Mouse (Mus musculus): ENCODE results near the gene Srp68. TPM values are rescaled to one million over a fixed set of nuclear protein-coding genes. Genes with fewer than 3 reads are reported as not detected.
A peak's percentile ranks its signal among the peaks of the same experiment; 100 is the strongest.

The Srp68 gene
- 63.7 and 64.4 TPM in 2 replicates for polyA plus RNA-seq (2015; fragmentation: Nextera tagmentation; extraction: Ambion mirVana)

DNA sequence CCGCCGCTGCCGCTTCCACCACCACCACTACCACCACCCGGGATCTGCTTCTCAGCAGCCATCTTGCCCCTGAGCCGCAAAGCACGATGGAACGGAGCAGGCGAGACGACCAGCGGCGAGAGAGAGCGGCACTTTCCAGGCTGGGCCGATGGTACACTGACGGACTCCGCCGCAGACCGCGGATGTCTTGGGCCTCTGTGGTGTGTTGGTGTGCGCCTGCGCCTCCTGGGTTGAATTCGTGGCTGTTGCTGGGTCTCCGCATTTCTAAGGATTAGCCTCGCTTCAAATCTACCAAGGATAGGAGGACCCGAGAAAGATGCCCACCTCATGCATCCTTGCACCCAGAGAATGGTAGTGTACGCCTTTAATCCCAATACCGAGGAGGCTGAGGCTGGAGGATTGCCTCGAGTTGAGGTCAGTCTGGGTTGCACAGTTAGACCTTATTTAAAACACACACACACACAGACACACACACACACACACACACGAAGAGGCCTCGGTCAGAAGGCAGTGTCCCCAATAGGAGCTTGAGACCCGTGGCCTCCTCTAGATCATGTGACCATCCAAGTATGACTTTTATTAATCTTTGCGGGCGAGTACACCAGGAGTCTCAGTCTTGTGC is at the start of gene Srp68:
TSS of gene Srp68 (minus strand) at position 173 of the 622 bp plus-strand sequence.
- WGBS = 3% methylated on average over 32 of the region's 32 CpGs
- H3K9me3 ChIP-seq = no peaks in the 10 kb centered on the region
- H3K9ac ChIP-seq = peak within 1 kb of the TSS; percentile 93
- peak within 1 kb of the TSS; percentile 98 for H3K4me2 ChIP-seq
- H3K36me3 ChIP-seq = peaks cover 20% of the 10 kb centered on the region
- H3K4me3 ChIP-seq = peak within 1 kb of the TSS; percentile 99
- peak within 1 kb of the TSS; percentile 94 for H3K27ac ChIP-seq
- peaks cover 36% of the 10 kb centered on the region for H3K4me1 ChIP-seq (replicated peaks)
- H3K27me3 ChIP-seq = no peaks in the 10 kb centered on the region
- ATAC-seq (ENCODE audit: low FRiP score) = peak; percentile 98

- H3K36me3 ChIP-seq = no peaks in the 10 kb centered on the region
- 2% methylated on average over 41 of the region's 41 CpGs for WGBS
- H3K9ac ChIP-seq = peak overlapping the region; percentile 72
Observed at GRCm38 (mm10) chr11:116318719-116319659, 45.0 kb upstream of the Srp68 start.

GRCm38 (mm10) chr11:116312359-116312758 is 38.3 kb upstream of the Srp68 start:
- Histone ChIP-seq H3K4me2 (no peak overlapping the region), H3K27ac (no peak overlapping the region), H3K4me3 (no peak overlapping the region), H3K9me3 (no peaks in the 10 kb centered on the region), H3K4me1 (replicated peaks) (no peaks in the 10 kb centered on the region), H3K27me3 (peaks cover 13% of the 10 kb centered on the region; the same call in 1 of the 2 replicates), H3K9ac (0 out of 2 replicates have a peak overlapping the region, but pooled peaks have one; percentile 9), H3K36me3 (no peaks in the 10 kb centered on the region)
- ATAC-seq (ENCODE audit: low FRiP score) = no peak
- 59% methylated on average over 8 of the region's 8 CpGs for WGBS

More at GRCm38 (mm10) chr11:116318719-116319659, 45.0 kb upstream of the Srp68 start:
- ATAC-seq (ENCODE audit: low FRiP score) = peak; percentile 85
- H3K9me3 ChIP-seq = no peaks in the 10 kb centered on the region
- H3K4me2 ChIP-seq = peak overlapping the region; percentile 86
- no peak overlapping the region for H3K27ac ChIP-seq
- H3K4me1 ChIP-seq (replicated peaks) = peaks cover 10% of the 10 kb centered on the region
- peak overlapping the region; percentile 42 for H3K4me3 ChIP-seq
- 0 out of 2 replicates have a peak, but pooled peaks cover 16% of the 10 kb centered on the region for H3K27me3 ChIP-seq

DNA sequence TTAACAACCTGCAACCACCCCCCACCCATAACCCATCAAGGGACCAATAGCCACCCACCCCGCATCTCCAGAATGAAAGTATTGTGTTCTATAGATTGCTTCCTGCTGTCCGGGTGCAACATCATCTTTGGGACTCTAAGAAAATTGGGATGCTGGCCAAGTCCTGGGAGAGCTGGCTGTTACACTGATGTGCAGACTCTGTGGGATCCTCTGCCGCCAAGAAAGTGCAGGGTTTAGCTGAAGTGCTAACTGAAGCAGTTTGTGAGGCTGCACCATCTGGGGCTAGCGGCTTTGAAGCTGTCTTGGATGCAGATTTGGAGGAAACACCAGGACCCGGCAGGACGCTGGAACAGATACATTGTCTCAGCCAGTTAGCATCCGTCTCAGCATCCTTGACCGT is 37.2 kb upstream of the Srp68 start:
- Histone ChIP-seq H3K9ac (no peak overlapping the region), H3K4me2 (no peak overlapping the region), H3K27ac (no peak overlapping the region), H3K27me3 (peaks cover 13% of the 10 kb centered on the region; the same call in 1 of the 2 replicates), H3K4me1 (replicated peaks) (no peaks in the 10 kb centered on the region), H3K9me3 (no peaks in the 10 kb centered on the region), H3K36me3 (no peaks in the 10 kb centered on the region), H3K4me3 (no peak overlapping the region)
- ATAC-seq (ENCODE audit: low FRiP score) = no peak
- 53% methylated on average over 8 of the region's 8 CpGs for WGBS

DNA sequence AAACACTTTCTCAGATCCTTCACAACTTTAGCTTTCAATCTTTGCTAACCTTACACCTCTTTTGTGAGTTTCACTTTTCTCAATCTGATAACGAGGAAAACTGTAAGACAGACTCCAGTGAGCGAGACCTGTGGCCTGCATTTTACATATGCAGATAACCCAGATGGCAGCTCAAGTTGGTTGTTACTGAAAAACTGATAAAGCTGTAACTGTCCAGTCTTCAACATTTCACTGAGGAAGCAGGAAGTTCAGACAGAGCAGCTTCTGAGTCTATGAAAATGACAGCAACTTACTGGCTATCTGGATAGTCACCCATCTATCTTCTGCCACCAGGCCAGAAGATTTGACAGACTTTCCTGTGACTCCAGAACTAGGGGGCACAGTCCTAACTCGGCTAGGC is 35.6 kb upstream of the Srp68 start:
- no peak overlapping the region for H3K4me2 ChIP-seq
- H3K4me1 ChIP-seq (replicated peaks) = peaks cover 11% of the 10 kb centered on the region
- H3K27me3 ChIP-seq = peaks cover 13% of the 10 kb centered on the region; the same call in 1 of the 2 replicates
- H3K9me3 ChIP-seq = no peaks in the 10 kb centered on the region
- no peak overlapping the region for H3K27ac ChIP-seq
- 82% methylated on average over 3 of the region's 3 CpGs for WGBS
- H3K36me3 ChIP-seq = peaks cover 6% of the 10 kb centered on the region
- H3K9ac ChIP-seq = no peak overlapping the region
- no peak overlapping the region for H3K4me3 ChIP-seq
- no peak for ATAC-seq (ENCODE audit: low FRiP score)

- Histone ChIP-seq H3K36me3 (peaks cover 23% of the 10 kb centered on the region), H3K9me3 (no peaks in the 10 kb centered on the region), H3K9ac (no peak overlapping the region), H3K4me3 (no peak overlapping the region), H3K27me3 (peaks cover 13% of the 10 kb centered on the region; the same call in 1 of the 2 replicates), H3K27ac (no peak overlapping the region), H3K4me1 (replicated peaks) (peaks cover 11% of the 10 kb centered on the region), H3K4me2 (no peak overlapping the region)
- WGBS = 92% methylated on average over 12 of the region's 12 CpGs
- no peak for ATAC-seq (ENCODE audit: low FRiP score)
Observed at GRCm38 (mm10) chr11:116307762-116308531, 33.9 kb upstream of the Srp68 start.

DNA sequence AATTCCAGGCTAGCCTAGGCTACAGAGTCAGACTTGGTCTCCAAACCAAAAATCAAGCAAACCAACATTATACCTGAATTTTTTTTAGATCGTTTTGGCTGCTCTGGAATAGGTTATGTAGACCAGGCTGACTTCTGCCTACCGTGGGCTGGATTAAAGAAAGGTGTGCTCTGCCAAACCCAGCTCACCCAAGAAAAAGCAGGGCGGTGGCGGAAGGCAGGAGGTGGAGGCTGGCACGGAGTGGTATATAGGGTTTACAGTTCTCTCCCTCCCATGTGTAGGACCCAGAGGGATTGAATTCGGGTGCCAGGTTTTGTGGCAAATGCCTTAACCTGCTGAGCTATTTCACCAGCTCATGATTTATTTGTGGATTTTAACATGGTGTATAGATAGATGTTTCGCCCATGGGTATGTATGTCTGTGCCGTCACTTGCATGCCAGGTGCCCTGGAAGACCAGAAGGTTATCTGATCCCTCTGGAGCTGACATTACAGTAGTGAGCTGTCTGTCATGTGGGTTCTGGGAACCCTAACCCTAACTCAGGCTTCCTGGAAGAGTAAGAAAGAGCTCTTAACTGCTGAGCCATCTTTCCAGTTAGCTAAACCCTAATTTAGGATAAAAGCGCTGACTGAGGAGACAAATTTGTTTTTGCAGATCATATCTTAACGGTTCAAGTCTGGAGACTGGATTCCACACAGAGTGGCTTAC is 33.2 kb upstream of the Srp68 start, which contains the start of gene Exoc7:
TSS of gene Exoc7 (minus strand) at position 215 of the 707 bp plus-strand sequence.
- peak within 1 kb of the TSS; percentile 81 for H3K4me3 ChIP-seq

DNA sequence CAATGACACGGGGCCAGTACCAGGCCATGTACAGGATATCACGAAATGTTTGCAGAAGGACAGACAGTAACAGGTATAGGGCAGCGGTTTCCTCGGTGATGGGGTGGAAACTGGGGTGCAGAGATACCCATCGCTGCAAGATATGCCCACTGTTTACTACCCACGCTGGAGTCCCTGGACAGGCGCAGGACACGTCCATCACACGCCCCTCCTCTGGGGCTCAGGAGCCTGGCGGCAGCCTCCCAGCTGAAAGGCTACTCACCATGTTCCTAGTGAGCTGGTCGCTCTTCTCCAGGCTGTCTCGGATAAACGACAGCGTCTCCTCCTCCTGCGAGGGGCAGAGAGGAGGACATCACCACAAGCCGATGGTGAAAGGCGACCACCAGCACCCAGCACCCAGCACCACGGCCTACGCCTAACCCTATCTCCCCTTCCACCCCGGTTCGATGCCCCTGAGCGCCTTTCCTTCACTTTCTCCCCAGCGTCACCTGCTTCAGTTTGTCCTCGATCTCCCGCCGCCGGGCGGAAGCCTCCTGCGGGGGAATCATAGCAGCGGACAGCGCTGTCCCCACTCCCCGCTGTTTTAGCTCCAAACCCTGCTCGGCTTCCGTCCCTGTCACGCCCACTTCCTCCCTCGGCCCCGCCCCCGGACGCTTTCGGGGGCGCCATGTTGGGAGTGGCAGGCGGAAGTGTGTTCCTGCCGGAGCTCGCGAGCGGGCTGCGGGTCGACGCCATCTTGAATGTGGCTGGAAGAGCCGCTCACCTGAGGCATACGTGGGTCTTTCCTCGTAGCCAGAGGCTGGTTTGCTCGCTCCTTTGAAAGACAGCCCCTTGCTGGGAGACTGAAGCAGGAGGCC is 32.3 kb upstream of the Srp68 start:
- Histone ChIP-seq H3K4me2 (peak overlapping the region; percentile 86), H3K27ac (peak overlapping the region; percentile 58), H3K36me3 (peaks cover 39% of the 10 kb centered on the region), H3K4me1 (replicated peaks) (peaks cover 11% of the 10 kb centered on the region), H3K4me3 (peak overlapping the region; percentile 81), H3K9me3 (no peaks in the 10 kb centered on the region), H3K9ac (peak overlapping the region; percentile 88), H3K27me3 (peaks cover 12% of the 10 kb centered on the region; the same call in 1 of the 2 replicates)
- peak; percentile 95 for ATAC-seq (ENCODE audit: low FRiP score)
- WGBS = 3% methylated on average over 53 of the region's 53 CpGs

More for the DNA sequence above, 33.2 kb upstream of the Srp68 start, which contains the start of gene Exoc7:
- Histone ChIP-seq H3K36me3 (peaks cover 31% of the 10 kb centered on the region), H3K4me2 (peak within 1 kb of the TSS; percentile 86), H3K9me3 (no peaks in the 10 kb centered on the region), H3K9ac (peak within 1 kb of the TSS; percentile 88), H3K27ac (peak within 1 kb of the TSS; percentile 58), H3K4me1 (replicated peaks) (peaks cover 11% of the 10 kb centered on the region), H3K27me3 (peaks cover 13% of the 10 kb centered on the region; the same call in 1 of the 2 replicates)
- peak; percentile 22; the same call in 1 of the 2 replicates for ATAC-seq (ENCODE audit: low FRiP score)
- WGBS = 84% methylated on average over 10 of the region's 10 CpGs

DNA sequence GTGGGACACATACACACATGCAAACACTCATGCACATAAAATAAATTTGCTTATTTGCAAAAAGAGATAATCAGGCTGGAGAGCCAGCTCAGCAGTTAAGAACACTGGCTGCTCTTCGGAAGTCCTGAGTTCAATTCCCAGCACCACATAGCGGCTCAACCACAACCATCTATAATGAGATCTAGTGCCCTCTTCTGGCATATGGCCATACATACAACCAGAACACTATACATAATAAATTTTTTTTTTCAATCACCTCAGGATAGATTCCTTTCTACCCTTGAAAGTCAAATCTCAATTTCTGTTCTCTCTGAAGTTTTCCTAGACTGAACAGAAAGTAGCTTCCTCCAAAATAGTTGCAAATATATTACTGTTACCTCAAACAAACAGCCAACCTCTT is 31.4 kb upstream of the Srp68 start:
- Histone ChIP-seq H3K4me1 (replicated peaks) (peaks cover 11% of the 10 kb centered on the region), H3K36me3 (peaks cover 48% of the 10 kb centered on the region), H3K27me3 (0 out of 2 replicates have a peak, but pooled peaks cover 9% of the 10 kb centered on the region), H3K4me2 (peak overlapping the region; percentile 86), H3K27ac (no peak overlapping the region), H3K9ac (peak overlapping the region; percentile 88; the same call in 1 of the 2 replicates), H3K4me3 (peak overlapping the region; percentile 81), H3K9me3 (no peaks in the 10 kb centered on the region)
- ATAC-seq (ENCODE audit: low FRiP score) = no peak
- WGBS = 95% methylated on average over 2 of the region's 2 CpGs

- Histone ChIP-seq H3K36me3 (peaks cover 99% of the 10 kb centered on the region), H3K4me1 (replicated peaks) (no peaks in the 10 kb centered on the region), H3K9ac (no peak overlapping the region), H3K9me3 (no peaks in the 10 kb centered on the region), H3K4me3 (no peak overlapping the region), H3K4me2 (no peak overlapping the region), H3K27ac (no peak overlapping the region), H3K27me3 (no peaks in the 10 kb centered on the region)
- ATAC-seq (ENCODE audit: low FRiP score) = no peak
- WGBS = 92% methylated on average over 6 of the region's 6 CpGs
Observed at GRCm38 (mm10) chr11:116298621-116299020, 24.6 kb upstream of the Srp68 start.
